Mouse (Mus musculus): ENCODE data around the gene Msl1.

Gene Msl1

DNA sequence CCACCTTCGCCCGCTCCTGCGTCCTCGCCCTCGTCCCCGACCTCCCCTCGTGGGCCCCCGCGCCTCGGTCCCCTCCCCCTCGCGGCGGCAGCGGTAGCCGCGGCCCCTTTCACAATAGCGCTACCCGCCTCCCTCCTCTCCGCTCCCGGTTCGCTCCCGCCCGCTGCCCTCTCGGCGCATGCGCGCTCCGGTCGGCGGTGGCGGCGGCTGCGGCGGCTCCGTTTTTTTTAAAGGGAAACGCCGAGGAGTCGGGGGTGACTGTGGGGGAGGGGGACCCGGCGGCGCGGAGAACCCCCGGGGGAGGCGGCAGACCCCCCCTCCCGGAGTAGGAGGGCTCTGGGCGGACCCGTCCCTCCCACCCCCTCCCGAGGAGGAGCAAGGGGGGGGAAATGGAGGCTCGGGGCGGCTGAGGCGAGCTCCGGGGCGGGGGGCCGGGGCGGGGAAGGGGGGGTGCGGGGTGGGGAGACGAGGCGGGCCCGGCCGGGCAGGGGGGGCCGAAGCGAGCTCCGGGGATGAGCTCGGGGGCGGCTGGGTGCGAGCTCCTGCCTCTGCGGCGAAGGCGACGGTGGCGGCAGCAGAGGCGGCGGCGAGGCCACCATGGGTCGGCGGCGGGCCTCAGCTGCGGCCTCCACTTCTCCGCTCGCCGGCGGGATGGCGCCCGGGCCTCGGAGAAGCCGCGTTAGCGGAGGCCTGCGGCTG, at the start of gene Msl1:
TSS of gene Msl1 (plus strand) at position 502 of the 699 bp plus-strand sequence.
- DNase-seq (ENCODE audit: low read depth, low spot score), result peak; percentile 92

- peak; percentile 5 for DNase-seq (ENCODE audit: low read depth, low spot score)
Measured at GRCm38 (mm10) chr11:98745932-98746853, 49.1 kb upstream of the Msl1 start.

DNA sequence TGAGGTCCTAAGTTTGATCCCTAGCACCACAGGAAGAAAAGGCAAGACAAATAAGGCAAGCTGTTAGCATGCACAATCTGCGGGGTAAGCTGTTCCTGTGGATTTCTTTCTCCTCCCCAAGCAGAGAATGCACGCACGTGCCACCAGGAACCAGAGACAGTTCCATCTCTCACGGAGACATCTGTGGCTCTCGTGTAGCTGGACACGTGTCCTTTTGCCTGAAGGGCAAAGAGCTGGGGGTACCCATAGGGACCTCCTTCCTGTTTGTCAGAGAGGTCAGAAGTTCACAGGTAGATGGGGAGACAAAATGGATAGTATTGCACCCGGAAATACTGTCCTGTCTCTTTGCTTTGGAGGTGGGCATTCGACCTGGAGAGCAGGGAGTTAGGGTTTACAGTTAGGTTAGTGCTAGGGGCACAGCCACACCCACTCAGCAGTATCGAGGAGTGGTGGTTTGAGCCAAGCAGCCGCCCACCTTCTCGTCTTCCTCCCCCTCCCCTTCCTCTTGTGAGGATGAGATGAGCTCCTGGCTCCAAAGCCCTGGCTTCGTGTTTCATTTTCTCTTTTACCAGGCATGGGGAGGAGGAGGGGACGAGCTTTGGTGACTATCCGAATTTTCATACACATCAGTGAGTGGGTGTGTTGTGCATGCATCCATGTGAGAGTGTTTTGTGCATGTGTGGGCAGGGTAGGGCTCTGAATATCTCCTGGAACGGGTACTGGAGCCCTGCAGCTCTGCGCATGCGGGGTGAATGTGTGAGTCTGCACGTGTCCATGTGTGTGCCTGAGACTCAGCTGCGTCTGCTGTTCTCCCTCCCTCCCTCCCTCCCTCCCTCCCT, 48.2 kb upstream of the Msl1 start:
- DNase-seq (ENCODE audit: low read depth, low spot score), result peak; percentile 99

DNA sequence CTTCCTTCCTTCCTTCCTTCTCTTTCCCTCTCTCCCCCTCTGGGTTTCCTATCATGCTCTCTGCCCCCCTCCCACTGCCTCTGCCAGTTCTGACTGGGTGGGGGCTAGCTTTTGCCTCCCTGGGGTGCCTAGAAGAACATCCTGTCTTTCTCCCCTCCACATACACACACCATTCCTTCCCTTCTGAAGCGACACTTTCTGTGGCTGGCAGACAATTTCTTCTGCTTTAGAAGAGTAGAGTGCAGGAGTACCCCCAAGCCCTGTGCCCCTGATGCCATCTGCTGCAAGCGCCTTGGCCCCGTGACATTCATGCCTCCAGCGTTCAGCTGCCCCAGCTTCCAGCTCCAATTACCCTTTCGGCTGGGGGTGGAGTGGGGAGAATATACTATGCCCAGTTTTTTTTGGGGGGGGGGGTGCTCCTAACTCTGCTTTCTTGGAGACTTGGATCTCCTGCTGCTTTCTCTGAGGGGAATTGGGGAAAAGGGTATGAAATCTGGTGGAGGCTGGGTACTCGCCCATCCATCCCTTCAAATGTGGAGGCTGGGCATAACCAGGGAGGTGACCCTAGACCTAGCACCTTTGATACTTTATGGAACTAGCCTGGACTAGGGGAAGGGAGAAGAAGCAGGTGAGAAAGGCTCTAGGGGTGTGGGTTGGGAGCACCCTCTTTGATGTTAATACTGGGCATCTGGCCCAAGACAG, 47.4 kb upstream of the Msl1 start:
- peak; percentile 78 for DNase-seq (ENCODE audit: low read depth, low spot score)

GRCm38 (mm10) chr11:98748506-98749416, 46.6 kb upstream of the Msl1 start:
- DNase-seq (ENCODE audit: low read depth, low spot score), result peak; percentile 67

GRCm38 (mm10) chr11:98749716-98750115, 45.6 kb upstream of the Msl1 start:
- DNase-seq (ENCODE audit: low read depth, low spot score), result peak; percentile 61

DNA sequence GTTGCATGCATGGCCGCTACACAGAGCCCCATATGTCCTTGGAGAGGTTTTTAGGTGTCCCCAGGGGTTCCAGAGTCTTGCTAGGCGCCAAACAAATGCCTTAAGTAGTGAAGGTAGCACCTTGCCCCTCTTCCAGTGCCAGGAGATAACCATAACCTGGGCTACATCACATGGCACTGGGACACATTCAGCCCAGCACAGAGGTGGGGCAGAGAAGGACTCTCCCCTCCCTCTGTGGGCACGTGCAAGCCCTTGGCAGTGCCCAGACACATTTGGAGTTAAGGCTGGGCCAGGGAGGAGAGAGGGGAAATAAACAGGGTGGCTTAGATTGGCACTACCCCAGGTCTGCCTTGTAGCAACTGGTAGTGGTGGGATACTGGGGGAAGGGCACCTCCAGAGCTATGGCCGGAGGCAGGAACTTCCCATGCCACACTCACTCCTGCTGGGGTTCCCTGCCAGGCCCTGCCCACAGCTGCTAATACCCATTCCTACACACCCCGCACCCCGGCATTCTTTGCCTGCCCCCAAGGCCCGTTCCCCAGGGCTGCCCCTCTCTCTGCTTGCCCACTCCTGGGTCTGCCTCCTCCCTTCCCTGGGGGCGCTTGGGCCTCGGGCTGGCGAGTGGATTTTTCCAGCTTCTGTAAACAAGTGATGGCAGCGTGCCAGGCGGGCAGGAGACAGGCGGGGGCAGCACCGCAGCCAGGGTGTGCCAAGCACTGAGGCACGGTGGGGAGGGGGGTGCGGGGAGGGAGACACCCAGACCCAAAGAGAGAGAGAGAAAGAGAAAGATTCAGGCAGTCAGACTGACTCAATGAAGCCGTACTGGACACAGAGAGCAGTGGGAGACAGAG, 44.7 kb upstream of the Msl1 start:
- DNase-seq (ENCODE audit: low read depth, low spot score), result peak; percentile 96

GRCm38 (mm10) chr11:98751221-98751782, 44.0 kb upstream of the Msl1 start:
- no peak for DNase-seq (ENCODE audit: low read depth, low spot score)

DNA sequence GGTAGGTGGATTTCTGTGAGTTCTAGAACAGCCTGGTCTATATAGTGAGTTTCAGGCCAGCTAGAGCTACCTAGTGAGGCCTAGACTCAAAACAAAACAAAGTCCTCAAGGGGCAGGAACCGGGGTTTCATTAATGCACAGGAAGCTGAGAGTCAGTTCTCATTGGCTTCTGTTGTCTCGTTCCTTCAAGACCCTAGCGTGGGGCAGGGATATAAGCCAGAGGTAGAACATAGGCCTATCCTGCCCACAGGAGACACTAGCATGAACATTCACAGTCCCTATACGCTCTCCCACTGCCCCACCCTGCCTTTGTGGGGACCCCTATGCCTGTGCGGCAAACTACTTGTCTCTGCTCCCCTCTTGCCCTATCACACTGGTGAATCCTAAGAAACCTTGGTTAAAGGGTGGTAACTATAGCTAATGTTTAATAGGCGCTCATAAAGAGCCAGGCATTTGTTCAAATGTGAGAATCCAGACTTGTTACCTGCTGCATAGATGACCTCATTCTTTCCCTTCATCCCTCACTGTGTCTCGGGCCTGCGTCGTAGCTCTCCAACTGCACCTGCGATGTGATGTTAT, 42.7 kb upstream of the Msl1 start:
- DNase-seq (ENCODE audit: low read depth, low spot score), result no peak

DNA sequence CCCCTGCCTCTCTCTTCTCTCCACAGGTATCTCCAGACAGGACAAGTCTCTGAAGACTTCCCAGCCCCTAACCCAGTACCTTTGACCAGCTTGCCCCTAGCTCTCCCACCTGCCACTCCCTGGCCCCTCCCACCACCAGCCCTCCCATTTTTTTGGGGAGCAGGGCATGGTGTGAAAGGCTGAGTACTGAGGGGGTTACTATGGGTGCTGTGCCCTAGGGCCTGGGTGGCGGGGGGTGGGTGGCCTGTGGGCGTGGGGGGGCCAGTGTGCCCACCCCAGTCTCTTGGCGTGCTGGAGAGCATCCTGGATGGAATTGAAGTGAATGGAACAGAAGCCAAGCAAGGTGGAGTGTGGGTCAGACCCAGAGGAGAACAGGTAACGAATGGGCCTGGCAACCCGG, 42.1 kb upstream of the Msl1 start:
- no peak for DNase-seq (ENCODE audit: low read depth, low spot score)

DNA sequence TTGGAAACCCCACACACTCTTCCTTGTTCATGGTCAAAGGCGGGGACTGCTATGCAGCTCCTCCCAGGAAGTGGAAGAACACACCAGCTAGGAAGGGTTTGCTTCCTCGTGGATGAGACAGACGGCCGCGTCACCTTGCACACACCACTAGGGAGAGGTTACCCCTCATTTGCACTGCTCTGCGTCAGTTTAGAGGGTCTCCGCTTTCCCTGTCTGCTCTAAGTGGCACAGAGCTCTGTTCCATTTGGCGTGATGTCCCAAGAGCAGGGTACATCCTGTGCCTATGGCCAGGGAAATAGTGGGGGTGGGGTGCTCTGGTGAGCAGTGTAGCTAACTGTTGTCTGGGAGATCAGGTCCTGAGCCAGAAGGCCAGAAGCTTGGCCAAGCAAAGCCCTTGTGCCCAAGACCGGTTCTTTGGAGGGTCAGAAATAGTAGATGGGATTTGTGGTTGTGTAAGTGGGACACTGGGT, 41.1 kb upstream of the Msl1 start:
- no peak for DNase-seq (ENCODE audit: low read depth, low spot score)

DNA sequence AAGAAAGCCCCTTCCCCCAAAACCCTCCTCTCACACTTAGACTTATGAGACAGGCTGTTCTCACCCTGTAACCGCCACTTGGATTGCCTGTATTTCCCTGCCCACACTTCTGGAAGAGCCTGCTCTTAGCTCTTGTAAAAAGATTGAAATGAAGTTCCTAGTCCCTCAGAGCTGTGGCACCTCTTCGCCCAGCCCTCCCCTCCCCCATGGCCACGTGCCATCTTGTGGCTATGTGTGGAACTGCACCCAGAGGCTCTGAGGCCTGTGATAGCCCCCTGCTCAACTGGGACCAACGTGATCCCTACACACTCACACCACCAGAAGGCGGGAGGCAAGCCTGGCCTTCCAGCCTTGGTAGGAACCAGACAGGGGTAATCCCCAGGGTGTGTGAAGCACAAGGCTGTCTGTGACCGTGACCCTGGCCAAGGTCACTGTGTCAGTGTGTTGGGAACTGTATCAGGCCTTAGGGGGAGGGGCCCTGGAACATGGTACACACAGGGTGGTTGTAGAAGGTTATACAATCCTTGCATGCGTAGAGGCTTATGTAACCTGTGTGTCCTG, 40.6 kb upstream of the Msl1 start:
- DNase-seq (ENCODE audit: low read depth, low spot score), result peak; percentile 88

- peak; percentile 65 for DNase-seq (ENCODE audit: low read depth, low spot score)
Measured at GRCm38 (mm10) chr11:98755726-98756380, 39.5 kb upstream of the Msl1 start.

GRCm38 (mm10) chr11:98756711-98757110, 38.6 kb upstream of the Msl1 start:
- no peak for DNase-seq (ENCODE audit: low read depth, low spot score)

DNA sequence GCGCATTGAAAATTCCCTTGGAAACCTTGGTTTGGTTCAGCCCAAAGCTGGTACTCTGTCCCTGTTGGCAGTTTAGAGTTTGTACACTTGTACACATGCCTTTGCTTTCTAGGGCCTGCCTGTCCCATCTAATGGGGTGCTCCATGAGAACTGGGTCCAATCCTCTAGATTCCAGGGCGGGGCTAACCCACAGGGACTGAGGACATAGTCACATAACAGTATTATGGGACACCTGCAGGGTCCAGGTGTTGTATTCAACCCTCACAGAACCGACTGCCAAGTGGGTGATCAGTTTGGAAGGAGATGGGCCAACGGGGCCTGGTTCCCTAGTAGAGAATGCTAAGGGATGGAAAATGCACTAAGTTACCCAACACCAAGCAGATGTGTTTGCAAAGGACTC, 33.4 kb upstream of the Msl1 start:
- DNase-seq (ENCODE audit: low read depth, low spot score), result no peak

DNA sequence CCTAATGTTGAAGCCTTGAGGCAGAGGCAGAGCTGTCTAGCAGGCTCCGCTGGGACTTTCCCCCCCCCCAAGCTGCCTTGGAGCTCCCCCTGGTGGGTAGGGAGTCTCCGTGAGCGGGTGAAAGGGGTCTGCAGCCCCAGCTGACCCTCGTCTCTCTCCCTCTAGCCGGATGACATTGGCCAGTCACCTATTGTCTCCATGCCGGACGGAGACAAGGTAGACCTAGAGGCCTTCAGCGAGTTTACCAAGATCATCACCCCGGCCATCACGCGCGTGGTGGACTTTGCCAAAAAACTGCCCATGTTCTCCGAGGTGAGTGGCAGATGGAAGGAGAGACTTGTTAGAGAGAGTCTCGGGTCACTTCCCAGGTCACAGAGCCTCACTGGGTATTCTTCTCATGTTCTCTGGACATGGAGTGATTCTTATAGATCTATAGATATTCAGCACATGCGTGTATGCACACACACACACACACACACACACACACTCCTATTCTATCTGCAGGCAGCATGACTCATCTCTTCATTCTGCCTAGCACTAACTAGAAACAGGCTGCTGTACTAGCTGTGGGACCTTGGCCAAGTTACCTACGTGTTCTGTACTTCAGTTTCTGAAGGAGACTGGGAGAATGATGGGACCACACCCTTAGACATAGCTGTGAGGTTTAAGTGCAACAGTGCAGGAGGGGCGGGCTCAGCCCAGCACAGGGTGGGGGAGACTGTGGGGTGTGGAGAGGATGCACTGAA, 32.4 kb upstream of the Msl1 start:
- DNase-seq (ENCODE audit: low read depth, low spot score), result peak; percentile 94

DNA sequence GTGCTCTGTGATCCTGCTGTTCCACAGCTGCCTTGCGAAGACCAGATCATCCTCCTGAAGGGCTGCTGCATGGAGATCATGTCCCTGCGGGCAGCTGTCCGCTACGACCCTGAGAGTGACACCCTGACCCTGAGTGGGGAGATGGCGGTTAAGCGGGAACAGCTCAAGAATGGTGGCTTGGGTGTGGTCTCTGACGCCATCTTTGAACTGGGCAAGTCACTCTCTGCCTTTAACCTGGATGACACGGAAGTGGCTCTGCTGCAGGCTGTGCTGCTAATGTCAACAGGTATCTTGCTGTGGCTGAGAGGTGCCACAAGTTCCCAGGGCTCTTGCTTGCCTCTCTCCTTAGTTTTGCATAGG, 31.8 kb upstream of the Msl1 start:
- DNase-seq (ENCODE audit: low read depth, low spot score), result no peak
